Mouse (Mus musculus): ENCODE measurements around the gene Lrrc71.

Lrrc71 gene

GRCm38 (mm10) chr3:87763683-87764289 lies 15.4 kb upstream of the Lrrc71 start:
- in situ Hi-C loops (cut with MboI, MseI) = no loop called here

GRCm38 (mm10) chr3:87763202-87763601 lies 14.8 kb upstream of the Lrrc71 start:
- in situ Hi-C loops (cut with MboI, MseI) = no loop called here

GRCm38 (mm10) chr3:87761408-87762375 lies 13.3 kb upstream of the Lrrc71 start:
- in situ Hi-C loops (cut with MboI, MseI) = no loop called here

- in situ Hi-C loops (cut with MboI, MseI) = no loop called here
Observed at GRCm38 (mm10) chr3:87758641-87759040, 10.2 kb upstream of the Lrrc71 start.

- in situ Hi-C loops (cut with MboI, MseI) = no loop called here
Observed at GRCm38 (mm10) chr3:87756488-87756887, 8.1 kb upstream of the Lrrc71 start.

- in situ Hi-C loops (cut with MboI, MseI) = no loop called here
Observed at GRCm38 (mm10) chr3:87755964-87756363, 7.5 kb upstream of the Lrrc71 start.

GRCm38 (mm10) chr3:87753829-87754228 lies 5.4 kb upstream of the Lrrc71 start:
- in situ Hi-C loops (cut with MboI, MseI) = no loop called here

- in situ Hi-C loops (cut with MboI, MseI) = no loop called here
Observed at GRCm38 (mm10) chr3:87752567-87752966, 4.1 kb upstream of the Lrrc71 start.

GRCm38 (mm10) chr3:87749977-87750376 lies 1.6 kb upstream of the Lrrc71 start:
- in situ Hi-C loops (cut with MboI, MseI) = no loop called here

GRCm38 (mm10) chr3:87749036-87749435 lies 611 bp upstream of the Lrrc71 start:
- in situ Hi-C loops (cut with MboI, MseI) = no loop called here

GRCm38 (mm10) chr3:87745036-87745659 lies 3.3 kb downstream of the Lrrc71 start:
- in situ Hi-C loops (cut with MboI, MseI) = no loop called here

- in situ Hi-C loops (cut with MboI, MseI) = no loop called here
Observed at GRCm38 (mm10) chr3:87743927-87744326, 4.5 kb downstream of the Lrrc71 start.

GRCm38 (mm10) chr3:87742735-87743134 lies 5.7 kb downstream of the Lrrc71 start:
- in situ Hi-C loops (cut with MboI, MseI) = no loop called here

- in situ Hi-C loops (cut with MboI, MseI) = no loop called here
Observed at GRCm38 (mm10) chr3:87742013-87742412, 6.4 kb downstream of the Lrrc71 start.

GRCm38 (mm10) chr3:87738906-87739305 lies 9.5 kb downstream of the Lrrc71 start:
- in situ Hi-C loops (cut with MboI, MseI) = no loop called here

- in situ Hi-C loops (cut with MboI, MseI) = no loop called here
Observed at GRCm38 (mm10) chr3:87735335-87735734, 13.1 kb downstream of the Lrrc71 start.

- in situ Hi-C loops (cut with MboI, MseI) = no loop called here
Observed at GRCm38 (mm10) chr3:87733984-87734761, 14.3 kb downstream of the Lrrc71 start.

- in situ Hi-C loops (cut with MboI, MseI) = no loop called here
Observed at GRCm38 (mm10) chr3:87733098-87733497, 15.3 kb downstream of the Lrrc71 start.

GRCm38 (mm10) chr3:87728696-87729095 lies 19.7 kb downstream of the Lrrc71 start:
- in situ Hi-C loops (cut with MboI, MseI) = no loop called here

- in situ Hi-C loops (cut with MboI, MseI) = no loop called here
Observed at GRCm38 (mm10) chr3:87726191-87726590, 22.2 kb downstream of the Lrrc71 start.

GRCm38 (mm10) chr3:87725396-87726160 lies 22.8 kb downstream of the Lrrc71 start:
- in situ Hi-C loops (cut with MboI, MseI) = no loop called here
